Mouse (Mus musculus): ENCODE data around the gene Snw1.

The Snw1 gene

DNA sequence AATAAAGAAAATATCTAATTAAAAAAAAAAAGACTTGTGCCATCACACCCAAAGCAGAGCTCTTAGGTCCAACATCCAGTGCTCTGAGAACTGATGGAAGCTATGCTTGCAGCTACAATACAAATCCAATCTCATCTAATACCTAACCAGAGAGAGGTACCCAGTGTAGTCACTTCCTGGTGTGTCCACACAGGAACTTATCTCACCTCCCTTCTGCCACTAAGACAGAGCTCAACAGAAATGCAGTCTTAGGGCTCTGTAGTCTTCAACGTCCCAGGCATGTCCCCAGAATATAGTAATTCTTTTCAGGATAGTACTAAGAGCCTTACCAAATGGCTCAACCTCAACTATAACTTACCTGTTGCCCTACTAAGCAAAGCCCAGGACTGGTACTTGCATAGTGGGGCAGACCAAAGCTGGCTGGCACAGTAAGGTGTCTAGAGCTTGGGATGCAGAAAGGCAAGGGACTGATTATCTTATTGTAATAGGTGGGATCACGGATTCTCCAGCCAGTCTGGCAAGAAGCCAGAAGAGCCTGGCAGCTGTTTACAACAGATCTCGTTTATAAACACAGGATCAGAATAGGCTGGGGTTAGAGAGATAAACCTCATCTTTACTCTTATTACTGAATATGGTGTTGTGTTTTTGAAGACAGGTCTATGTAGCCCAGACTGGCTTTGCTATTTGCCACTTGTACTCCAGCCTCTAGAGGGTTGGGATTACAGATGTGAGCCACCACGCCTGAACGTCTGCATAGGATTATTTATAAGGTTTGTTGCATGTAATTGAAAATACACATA lies 50.2 kb downstream of the Snw1 start:
- DNase-seq = no peak

DNA sequence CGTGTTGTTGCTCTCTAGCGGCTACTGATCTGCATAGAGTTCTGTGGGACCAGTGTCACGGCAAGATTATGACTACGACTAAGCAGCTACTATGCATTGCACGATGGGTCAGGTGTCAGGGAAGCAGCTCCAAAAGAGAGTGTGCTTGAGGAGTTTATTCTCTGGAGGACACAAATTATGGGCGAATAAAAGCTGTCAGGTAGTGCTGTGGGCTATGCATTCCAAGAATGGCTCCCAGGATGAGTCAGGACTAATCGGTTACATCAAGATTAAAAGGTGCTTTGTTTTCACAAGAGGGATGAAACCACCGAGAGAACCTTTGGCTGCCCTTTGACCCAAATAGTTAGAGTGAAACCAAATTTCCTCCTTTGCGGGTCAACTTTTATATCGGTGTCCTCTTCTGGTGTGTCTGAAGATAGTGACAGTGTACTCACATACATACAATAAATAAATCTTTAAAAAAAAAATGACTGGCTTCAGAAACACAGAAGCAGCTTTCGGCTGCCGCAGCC lies 52.0 kb downstream of the Snw1 start:
- DNase-seq = no peak

DNA sequence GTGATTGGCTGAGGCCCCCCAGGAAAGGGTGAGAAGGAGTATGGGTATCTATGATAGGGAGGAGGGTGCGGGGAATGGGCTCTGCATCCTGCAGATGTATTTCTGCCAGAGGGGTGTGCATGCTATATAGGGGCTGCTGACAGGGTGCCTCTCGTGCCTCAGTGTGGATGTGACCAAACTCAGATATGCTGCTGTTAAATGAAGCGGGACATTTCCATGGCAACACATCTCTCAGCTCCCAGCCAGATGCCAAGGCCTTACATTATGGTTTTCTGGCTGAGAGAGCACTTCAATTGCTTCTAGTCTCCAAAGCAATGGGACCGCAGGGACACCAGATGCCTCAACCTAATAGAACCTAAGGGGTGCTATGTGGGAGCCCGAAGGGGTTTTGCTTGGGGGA lies 53.2 kb downstream of the Snw1 start:
- no peak for DNase-seq

DNA sequence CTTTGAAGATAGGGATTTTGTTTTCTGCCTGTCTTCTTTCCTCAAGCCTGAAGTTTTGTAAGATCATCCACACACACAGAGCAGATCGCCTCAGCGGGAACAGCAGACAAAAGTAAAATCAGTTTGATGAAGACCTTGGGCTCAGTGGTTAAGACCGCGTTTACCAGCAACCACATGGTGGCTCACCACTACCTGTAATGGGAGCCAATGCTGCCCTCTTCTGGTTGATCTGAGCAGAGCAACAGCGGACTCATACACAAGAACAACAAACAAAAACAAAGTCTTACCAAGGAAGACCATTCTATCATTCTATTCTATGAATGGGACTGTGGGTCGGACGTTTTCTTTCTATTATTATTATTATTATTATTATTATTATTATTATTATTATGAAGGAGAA lies 55.4 kb downstream of the Snw1 start:
- peak; percentile 33 to 37 for DNase-seq

DNA sequence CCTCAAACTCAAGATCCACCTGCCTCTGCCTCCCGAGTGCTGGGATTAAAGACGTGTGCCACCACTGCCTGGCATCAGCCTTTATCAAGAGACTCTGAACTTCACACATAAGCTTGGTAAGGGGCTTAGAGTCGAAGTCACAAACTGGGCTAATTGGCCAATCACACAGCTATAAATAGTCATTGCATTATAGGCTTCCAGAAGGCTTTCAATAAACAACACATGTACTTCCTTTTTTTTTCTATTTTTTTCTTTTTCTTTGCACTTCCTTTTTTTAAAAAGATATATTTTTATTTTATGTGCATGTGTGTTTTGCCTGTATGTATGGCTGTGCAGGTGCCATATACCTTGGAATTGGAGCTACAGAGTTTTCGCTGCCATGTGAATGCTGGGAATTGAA lies 56.7 kb downstream of the Snw1 start:
- no peak for DNase-seq

DNA sequence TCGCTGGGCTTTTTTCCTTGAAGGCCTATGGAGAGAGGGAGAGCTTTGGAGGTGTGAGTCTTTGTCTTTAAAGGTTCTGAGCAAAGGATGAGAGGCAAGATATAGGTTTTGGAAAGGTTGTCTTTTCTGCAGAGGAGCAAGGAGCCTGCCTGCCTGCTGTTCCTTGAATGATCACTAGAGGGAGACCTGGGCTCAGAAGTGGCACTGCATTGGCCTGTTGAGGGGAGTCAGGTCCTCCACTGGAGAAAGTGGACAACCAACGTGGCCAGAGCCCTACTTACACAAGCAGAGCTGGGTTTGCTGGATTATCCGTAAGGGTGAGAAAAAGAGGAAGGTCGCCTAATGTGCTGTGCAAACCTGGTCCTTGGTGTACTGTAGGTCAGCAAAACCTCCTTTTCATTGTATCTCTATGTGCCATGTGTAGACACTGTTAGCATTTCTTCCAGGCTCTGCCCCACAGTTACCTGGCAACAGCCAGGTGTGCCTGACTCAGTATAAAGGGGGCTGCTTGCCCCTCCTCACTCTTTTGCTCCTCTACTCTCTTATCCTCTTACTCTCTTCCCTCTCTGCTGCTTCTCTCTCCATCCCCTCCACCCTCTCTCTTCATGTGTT lies 58.8 kb downstream of the Snw1 start:
- DNase-seq = peak; percentile 67 to 69

DNA sequence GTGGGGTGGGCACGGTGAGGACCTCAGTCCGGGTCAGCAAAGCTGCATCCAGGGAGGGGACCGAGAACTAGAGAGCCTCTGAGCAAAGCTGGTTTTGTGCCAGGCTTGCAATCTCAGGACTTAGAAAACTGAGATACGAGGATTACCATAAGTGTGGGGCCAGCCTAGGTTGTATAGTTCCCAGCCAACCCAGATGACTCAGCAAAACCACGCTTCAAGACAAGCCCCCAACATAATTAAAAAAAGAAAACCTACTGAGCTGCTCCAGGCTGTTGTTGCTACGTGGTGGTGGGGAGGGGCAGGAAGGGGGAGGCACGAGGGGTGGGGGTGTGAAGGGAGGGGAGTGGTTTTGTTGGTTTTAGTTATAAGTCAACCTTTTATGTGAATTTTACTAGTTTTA lies 61.1 kb downstream of the Snw1 start:
- DNase-seq = no peak

DNA sequence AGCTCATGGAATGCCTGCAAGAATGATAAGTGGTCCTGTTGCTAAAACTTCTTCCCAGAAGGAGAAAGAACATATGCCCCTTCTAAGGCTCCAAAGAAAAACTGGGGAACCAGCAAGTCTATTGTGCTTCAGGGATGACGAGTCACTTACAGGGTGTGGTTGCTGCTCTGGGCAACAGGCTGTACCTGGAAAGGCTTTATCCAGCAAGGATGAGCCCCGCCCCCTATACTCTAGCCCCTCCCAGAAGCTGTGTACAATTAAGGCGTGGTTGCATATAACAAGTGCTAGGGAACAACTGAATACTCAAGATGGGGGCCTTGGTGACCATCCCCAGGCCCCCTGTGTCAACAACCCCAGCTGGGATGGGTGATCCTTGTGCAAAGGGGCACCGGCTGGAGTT lies 63.0 kb downstream of the Snw1 start:
- no peak for DNase-seq

DNA sequence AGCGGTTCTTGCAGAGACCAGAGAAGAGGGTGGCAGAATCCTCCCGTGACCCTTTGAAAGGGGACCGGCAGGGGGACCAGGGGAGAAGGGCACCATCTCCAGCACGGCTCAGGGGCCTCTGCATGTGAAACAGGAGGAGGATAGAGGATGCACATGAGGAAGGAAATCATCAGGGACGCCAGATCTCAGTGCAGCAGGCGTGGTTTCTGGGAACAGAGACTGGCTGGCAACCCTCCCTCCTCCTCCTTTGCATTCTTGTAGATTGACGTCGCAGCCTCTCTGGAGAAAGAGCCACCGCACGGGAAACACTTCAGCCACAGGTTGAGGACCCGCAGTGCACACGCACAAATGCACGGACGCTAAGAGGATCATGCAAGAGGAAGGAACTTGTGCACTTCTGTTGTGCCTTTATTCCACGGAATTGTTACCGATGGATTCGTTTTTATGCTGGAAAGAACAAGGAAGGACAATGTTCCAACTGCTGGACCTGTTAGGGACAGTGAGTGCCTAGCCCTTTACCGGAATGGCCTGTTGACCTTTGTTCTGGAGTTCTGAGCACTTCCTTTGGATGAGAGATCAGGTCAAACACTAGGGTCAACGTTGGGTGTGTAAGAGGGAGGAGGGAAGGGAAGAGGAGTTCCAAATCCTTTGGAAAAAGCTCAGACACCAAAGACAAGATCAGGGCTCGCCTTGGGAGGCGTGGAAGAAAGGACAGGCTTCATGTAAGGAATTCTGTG lies 64.0 kb downstream of the Snw1 start:
- no peak for DNase-seq

DNA sequence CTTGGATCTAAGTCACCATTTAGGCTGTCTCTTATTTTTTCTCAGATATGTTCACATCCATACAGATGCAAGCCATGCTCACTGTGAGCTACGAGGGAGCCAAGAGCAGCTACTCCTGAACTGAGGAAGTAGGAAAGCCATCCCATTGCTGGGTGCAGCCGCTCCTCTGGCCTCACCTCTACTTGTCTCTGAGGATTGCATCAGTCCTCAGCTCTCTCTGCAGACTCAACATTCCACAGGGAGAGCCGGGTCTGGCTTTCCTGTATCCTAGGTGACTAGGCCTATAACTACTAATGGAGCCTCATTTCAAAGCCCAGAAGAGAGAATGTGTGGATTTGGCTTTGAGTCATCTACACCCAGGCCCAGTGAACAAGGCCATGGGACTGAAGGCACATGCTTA lies 66.4 kb downstream of the Snw1 start:
- no peak for DNase-seq

DNA sequence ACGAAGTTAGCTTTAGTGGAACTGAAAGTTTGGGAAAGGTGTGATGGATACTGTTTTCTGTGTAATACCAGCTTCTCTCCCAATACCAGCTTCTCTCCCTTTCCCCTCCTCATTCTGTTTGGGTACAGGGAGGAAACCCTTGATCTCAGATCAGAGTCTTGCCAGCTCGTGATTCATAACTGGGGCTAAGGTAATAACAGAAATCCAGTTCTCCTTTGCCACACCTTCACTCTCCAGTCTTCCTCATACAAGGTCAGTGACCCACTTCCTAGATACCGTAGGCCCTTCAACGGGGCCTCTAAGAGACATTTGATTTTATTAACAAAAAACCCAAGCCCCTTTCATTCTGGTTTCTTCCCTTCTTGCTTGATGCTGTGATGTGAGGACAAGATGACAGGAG lies 66.9 kb downstream of the Snw1 start:
- DNase-seq = no peak

DNA sequence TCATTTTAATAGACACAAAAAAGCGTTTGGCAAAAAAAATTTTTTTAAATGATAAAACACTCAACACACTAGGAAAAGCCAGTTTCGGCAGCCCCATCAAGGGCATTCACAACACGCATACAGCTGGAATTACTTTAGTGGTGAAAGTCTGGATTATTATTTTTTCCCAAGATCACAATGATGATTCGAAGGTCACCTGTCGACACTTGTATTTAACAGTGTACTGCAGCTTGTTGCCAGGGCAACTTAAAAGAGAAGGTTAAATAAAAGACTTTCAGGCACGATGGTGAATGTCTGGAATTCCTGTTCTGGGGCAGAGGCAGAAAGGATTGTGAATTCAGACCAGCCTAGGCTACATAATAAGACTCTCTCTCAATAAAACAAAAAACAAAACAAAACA lies 70.2 kb downstream of the Snw1 start:
- DNase-seq = no peak

DNA sequence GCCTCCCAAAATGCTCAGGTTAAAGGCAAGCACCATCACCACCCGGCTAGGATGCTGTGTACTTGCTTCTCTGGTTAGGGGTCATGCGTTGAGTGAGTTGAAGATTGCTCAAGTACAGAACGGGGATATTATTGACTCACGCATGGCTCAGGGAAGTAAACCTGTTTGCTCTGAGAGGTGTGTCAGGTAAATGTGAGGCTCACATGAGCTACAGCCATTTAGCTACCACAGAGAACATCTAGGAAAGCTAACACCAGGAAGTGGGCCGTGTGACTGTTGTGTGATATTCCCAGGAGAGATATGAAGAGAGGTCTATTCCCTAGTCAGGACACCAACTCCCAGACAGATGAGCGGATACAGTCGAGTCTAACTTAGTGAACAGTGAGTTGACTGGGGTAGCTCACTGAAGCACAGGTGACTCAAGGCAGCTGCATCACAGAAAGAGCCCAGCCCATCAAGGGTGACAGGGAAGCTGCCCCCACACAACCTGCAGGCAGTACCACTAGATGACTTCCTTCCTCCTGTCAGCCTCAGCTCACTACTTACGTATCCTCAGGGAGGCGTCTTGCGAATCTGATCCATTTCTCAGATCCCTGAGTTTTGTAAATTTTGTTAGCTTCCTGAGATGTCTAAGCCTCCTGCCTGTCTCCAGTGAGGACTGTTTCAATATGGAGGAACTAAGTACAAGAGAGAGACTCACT lies 72.8 kb downstream of the Snw1 start:
- no peak for DNase-seq

All from cerebellum, postnatal 36 days (tissue).